Mouse (Mus musculus) retina, postnatal 1 day (tissue): ENCODE data around the gene 1500009C09Rik.

ENCODE experiments used
- DNase-seq: peaks from one replicate; pipeline ENCODE4 v3.0.0-alpha.2; 2012

The 1500009C09Rik gene

GRCm38 (mm10) chr15:82255944-82256383 lies 3.8 kb downstream of the 1500009C09Rik start:
- DNase-seq, result peak; percentile 85

- DNase-seq, result peak; percentile 79
These were observed 7.3 kb downstream of the 1500009C09Rik start for GRCm38 (mm10) chr15:82259510-82259909.

- peak; percentile 75 for DNase-seq
These were observed 14.2 kb downstream of the 1500009C09Rik start for GRCm38 (mm10) chr15:82266356-82266755.

- peak; percentile 63 for DNase-seq
These were observed 16.0 kb downstream of the 1500009C09Rik start for GRCm38 (mm10) chr15:82268185-82268584.

- DNase-seq, result no peak
These were observed 16.6 kb downstream of the 1500009C09Rik start for GRCm38 (mm10) chr15:82268783-82269182.

DNA sequence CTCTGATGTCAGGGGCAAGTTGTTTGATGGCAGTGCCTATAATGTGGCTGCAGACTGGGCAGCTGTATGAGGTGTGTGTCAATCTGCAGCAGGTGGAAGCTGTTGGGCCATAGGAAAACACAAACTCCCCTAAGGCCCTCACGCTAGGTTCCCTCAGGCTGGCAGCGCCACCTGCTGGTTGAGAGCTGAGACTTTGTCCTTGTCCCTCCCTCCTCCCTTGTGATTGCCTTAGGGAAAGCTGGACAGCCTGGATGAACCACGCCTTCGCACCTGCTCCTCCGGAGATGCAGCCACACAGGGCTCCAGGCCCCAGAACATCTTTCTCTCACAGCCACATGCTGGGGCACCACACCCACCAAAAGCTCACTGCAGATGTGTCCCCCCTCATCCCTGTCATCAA lies 19.0 kb downstream of the 1500009C09Rik start:
- DNase-seq, result peak; percentile 91

DNA sequence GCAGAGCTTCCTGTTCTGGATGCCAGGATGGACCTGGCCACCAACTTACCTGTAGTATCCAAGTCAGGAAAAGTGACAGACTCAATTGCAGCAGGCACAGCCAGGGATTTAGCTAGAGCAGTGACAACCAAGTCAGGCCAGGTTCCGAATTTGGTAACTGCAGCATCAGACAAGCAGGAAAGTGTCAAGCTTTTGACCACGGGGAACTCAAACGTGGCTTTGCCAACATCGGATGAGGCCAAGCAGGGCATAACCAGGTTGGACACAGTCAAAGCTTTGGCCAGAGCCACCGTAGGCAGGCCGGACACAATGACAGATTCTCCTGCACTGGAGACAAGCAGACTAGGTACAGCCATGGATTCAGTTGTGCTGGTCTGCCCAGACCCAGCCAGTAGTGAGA lies 20.1 kb downstream of the 1500009C09Rik start:
- DNase-seq, result no peak

GRCm38 (mm10) chr15:82274593-82274926 lies 22.4 kb downstream of the 1500009C09Rik start, which contains the start of gene Sept3:
TSS of gene Sept3 (plus strand) at chr15:82274893.
- no peak for DNase-seq

DNA sequence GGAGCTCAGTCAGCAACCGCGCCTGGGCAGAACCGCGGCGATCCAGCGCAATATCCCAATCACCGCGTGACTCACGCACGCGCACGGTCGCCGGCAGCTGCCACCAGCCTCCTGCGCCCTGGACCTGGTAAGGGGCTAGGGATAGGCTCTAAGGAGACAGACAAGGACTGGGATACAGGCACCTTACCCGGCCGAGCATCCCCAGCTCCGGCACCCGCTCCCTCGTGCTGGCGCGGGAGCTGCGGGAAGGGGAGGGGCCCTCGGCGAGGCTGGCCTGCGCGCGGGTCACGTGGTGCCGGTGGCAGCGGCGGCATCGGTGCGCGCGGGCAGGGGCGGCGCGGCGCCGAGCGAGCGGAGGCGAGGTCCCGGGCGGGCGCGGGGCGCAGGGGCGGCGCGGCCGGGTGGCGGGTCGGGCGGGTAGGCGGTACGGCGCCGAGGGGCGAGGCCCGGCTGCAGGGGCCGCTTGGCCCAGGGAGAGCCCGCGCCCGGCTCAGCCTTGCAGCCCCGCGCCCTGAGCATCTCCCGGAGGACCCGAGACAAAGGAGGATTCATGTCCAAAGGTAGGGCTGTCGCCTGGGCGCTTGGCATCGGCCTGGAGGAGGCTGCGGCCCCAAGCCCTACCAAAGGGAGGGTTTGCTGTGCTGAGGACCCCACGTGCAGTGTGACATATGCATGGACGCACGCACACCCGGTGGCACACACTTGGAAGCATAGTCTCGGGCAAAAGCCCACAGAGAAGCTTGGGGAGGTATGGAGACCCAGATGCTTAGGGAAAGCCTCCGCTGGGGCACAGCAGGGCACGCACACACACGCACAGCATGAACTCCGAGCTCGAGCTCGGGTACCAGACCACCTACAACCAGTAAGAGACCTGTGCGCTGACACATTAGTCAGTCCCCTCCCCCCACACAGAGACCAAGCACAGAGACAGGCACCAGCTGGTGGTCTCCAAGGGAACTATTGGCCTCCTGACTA lies 23.0 kb downstream of the 1500009C09Rik start:
- DNase-seq, result peak; percentile 78

GRCm38 (mm10) chr15:82277591-82277990 lies 25.4 kb downstream of the 1500009C09Rik start:
- DNase-seq, result no peak

DNA sequence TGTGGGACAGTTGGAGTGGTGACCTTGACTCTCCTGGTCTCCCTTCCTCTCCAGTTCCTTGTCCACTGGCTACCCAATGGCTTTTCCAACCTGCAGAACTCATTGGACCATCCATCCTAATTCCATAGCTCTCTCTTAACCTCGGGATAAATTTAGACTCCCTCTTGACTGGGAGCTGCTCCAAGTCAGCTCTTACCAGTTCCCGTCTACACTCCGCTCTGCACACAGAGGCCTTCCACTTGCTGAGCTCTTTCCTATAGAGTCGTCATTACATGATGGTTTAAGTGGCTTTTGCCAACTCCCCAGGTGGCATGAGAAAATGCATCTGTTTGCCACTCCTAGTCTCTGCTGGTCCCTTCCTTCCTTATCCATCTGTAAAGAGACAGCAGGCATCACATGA lies 28.4 kb downstream of the 1500009C09Rik start:
- DNase-seq, result no peak

DNA sequence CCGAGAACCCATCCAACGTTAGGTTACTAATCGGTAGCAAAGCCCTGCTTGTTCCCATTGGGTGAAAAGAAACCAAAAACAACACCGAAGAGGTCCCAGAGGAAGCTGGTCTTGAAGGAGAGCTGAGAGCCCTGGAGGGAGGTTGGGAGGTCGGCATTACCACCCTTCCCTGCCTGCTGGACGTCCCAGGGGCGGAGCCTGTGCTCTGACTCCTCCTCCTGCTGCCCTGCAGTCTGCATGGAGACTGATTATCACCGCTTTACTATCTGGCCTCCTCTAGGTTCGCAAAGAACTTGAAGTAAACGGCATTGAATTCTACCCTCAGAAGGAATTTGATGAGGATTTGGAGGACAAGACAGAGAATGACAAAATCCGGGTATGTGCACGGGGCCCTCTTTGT lies 34.0 kb downstream of the 1500009C09Rik start:
- DNase-seq, result no peak

DNA sequence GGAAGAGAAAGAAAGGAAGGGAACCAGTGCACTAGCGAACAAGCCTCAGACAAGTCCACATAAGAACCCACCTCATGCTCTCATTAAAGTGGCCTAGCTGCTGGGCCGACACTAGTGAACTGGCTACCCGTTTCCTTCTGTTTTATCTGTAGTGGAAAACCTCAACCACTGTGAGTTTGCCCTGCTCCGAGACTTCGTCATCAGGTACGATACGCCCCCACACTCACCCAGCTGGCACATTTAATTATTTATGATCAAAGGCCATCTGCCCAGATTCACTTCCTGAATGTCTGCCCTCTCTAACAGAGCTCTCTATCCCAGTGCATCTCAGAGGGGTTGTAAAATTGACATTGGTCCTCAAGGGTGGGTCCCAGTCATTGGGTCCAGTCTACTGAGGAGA lies 38.1 kb downstream of the 1500009C09Rik start:
- no peak for DNase-seq

GRCm38 (mm10) chr15:82292851-82293250 lies 40.7 kb downstream of the 1500009C09Rik start:
- no peak for DNase-seq

DNA sequence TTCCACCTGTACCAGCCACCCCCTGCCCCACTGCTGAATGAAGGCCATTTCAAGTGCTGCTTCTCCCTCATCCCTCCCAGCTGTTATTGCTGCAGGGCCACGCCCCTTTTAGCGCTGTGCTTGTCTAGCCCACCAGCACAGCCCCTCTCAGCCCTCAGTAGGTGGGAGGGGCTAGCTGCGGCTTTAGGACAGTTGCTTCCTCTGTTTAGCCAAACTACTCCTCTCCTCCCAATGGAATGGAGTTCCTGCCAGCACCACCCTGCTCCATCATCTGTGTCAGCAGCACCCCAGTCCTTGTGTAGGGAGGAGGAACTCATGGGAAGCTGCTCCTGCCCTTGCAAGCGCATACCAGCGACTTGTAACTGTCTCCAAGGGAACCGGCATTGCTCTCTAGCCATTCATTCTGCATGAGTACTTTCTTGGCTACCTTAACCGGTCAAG lies 41.1 kb downstream of the 1500009C09Rik start:
- DNase-seq, result peak; percentile 74

DNA sequence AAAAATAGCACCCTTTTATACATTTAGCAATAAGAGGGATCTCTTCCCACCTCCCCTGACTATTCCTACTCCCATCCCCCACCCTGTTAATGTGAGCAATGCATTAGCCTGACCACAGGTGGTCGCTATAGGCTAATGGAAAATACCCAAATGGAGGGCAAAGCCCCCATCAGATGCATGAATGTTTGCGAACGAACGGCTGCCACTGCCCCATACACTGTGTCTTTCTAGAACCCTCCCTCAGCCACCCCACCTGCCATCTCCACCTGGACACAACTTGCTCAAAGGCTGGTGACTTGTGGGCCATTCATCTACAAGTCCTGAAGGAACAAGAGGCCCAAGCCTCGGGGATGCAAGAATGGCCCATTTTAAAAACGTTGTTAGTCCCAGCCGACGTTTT lies 41.9 kb downstream of the 1500009C09Rik start:
- peak; percentile 61 for DNase-seq

GRCm38 (mm10) chr15:82298764-82299561 lies 46.8 kb downstream of the 1500009C09Rik start, which contains the start of gene Wbp2nl:
TSS of gene Wbp2nl (plus strand) at chr15:82298954.
- peak; percentile 31 for DNase-seq

GRCm38 (mm10) chr15:82307107-82307506 lies 54.9 kb downstream of the 1500009C09Rik start:
- no peak for DNase-seq

DNA sequence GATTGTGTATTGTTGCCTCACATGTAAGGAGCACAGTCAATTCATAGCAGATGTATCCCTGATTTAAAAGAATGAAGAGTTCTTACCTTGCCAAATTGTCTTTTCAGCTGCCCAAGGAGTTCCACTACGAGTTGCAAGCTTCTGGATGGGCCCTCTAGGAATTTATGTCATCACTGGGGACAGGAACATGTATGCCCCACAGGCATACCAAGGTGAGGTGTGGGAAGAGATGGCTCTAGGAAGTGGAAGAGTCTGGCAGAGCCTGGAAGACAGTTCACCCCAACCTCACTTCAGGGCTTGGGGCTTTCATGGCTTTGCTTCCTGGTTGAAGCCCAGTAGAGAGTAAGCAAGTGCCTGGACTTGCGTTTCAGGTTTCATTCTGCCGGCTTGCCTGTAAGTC lies 56.2 kb downstream of the 1500009C09Rik start:
- DNase-seq, result no peak
